In genomic region chr16:43458726-43459223, GRCm38 (mm10) we compare ENCODE assay signal across 23 mouse cellular contexts.
A peak's percentile ranks its signal among the peaks of the same experiment; 100 is the strongest.
DNase-seq lines count a peak whose midpoint lies in the region; ATAC-seq and TF ChIP-seq lines count a peak whose summit lies in the region.
"Had no signal": no experiment of that assay in that cellular context is flagged by ENCODE, and none has a peak within 500 bp of the region (broad histone marks: within the 10 kb centered on the region; RNA-seq: fewer than 3 reads in every experiment).

No protein-coding gene starts in this region.

- H3K4me1 ChIP-seq in liver, postnatal 0 days (ENCODE audit: insufficient read depth): no peaks in the 10 kb centered on the region
- H3K4me1 ChIP-seq: liver, embryonic 13.5 days had no signal

- DNase-seq in adrenal gland, adult 2 months: peak; percentile 74
- no peak for DNase-seq in adrenal gland, postnatal 25 days
- DNase-seq in layer of hippocampus, adult 2 months (ENCODE audit: low spot score in 2 of 2): no peak
- DNase-seq in layer of hippocampus, postnatal 25 days (ENCODE audit: extremely low spot score in 1 of 2, low spot score in 1 of 2): no peak
- peak; percentile 45 to 46 for DNase-seq in adrenal gland, postnatal 36 days
- no peak for DNase-seq in spleen, postnatal 4 days (ENCODE audit: low spot score in 2 of 2)
- DNase-seq in liver, postnatal 0 days: no peak
- no peak for DNase-seq in cerebellum, adult 8-10 months
- DNase-seq: B cell, adult 2 months; cerebellum, adult 18-20 months; heart, postnatal 36 days; kidney, adult 11 months; liver, embryonic 13.5 days; thymus, adult 2 months had no signal

- no peak overlapping the region for H3K4me2 ChIP-seq in liver, postnatal 0 days (ENCODE audit: low read depth, low read length)
- H3K4me2 ChIP-seq: forebrain, embryonic 15.5 days; heart, embryonic 11.5 days; limb, embryonic 12.5 days; liver, embryonic 13.5 days; midbrain, embryonic 15.5 days had no signal

- H3K9ac ChIP-seq in liver, postnatal 0 days (replicated peaks): no peak overlapping the region
- H3K9ac ChIP-seq: forebrain, embryonic 15.5 days; limb, embryonic 12.5 days; liver, embryonic 13.5 days; midbrain, embryonic 15.5 days had no signal

- no peak for TF ChIP-seq EP300 in liver, postnatal 0 days (IDR thresholded peaks at IDR 0.05; ENCODE audit: low read depth)

- H3K4me3 ChIP-seq in layer of hippocampus, adult 2 months: no peak overlapping the region
- no peak overlapping the region for H3K4me3 ChIP-seq in liver, postnatal 0 days (ENCODE audit: low read depth, low read length)
- H3K4me3 ChIP-seq: embryonic facial prominence, embryonic 10.5 days; erythroblast, embryonic 14.5 days; forebrain, embryonic 15.5 days; left cerebral cortex, adult 2 months; limb, embryonic 12.5 days; liver, embryonic 13.5 days; midbrain, embryonic 15.5 days had no signal

- H3K27me3 ChIP-seq in liver, postnatal 0 days (ENCODE audit: insufficient read depth, low read length): no peaks in the 10 kb centered on the region
- H3K27me3 ChIP-seq: forebrain, embryonic 15.5 days; limb, embryonic 12.5 days; liver, embryonic 13.5 days; midbrain, embryonic 15.5 days had no signal

- 81% methylated on average over 7 of the region's 7 CpGs for WGBS in liver, postnatal 0 days (ENCODE audit: insufficient replicate concordance)

- no peak for ATAC-seq in liver, postnatal 0 days
- ATAC-seq: forebrain, embryonic 15.5 days; hindbrain, embryonic 16.5 days; midbrain, embryonic 15.5 days had no signal

- TF ChIP-seq CTCF in layer of hippocampus, adult 2 months (conservative IDR thresholded peaks at IDR 0.05): no peak
- no peak for TF ChIP-seq CTCF in liver, postnatal 0 days (IDR thresholded peaks at IDR 0.05; ENCODE audit: low read depth)

- peak overlapping the region; percentile 73 for H3K27ac ChIP-seq in layer of hippocampus, adult 2 months
- no peak overlapping the region for H3K27ac ChIP-seq in liver, postnatal 0 days (ENCODE audit: low read depth)
- H3K27ac ChIP-seq: embryonic facial prominence, embryonic 10.5 days; forebrain, embryonic 15.5 days; kidney, postnatal 0 days; left cerebral cortex, adult 2 months; limb, embryonic 12.5 days; liver, embryonic 13.5 days; midbrain, embryonic 15.5 days had no signal

- no peaks in the 10 kb centered on the region for H3K9me3 ChIP-seq in liver, postnatal 0 days (ENCODE audit: low read length)
- H3K9me3 ChIP-seq: embryonic facial prominence, embryonic 10.5 days; forebrain, embryonic 15.5 days; limb, embryonic 12.5 days; liver, embryonic 13.5 days; midbrain, embryonic 15.5 days had no signal

- no peaks in the 10 kb centered on the region for H3K36me3 ChIP-seq in liver, postnatal 0 days (replicated peaks; ENCODE audit: insufficient read depth, low read length)
- H3K36me3 ChIP-seq: embryonic facial prominence, embryonic 10.5 days; forebrain, embryonic 15.5 days; limb, embryonic 12.5 days; liver, embryonic 13.5 days; midbrain, embryonic 15.5 days had no signal

Comparison
In these comparisons a context has a peak if more than half of its experiments do, and no peak if none do; other contexts are left out.
1. DNase-seq: peak in adrenal gland, adult 2 months (single experiment) and adrenal gland, postnatal 36 days (2 of 2); none in adrenal gland, postnatal 25 days (single experiment), layer of hippocampus, adult 2 months (0 of 2), layer of hippocampus, postnatal 25 days (0 of 2), spleen, postnatal 4 days (0 of 2), liver, postnatal 0 days (single experiment) and cerebellum, adult 8-10 months (single experiment).